Mouse (Mus musculus): Measurements from ENCODE around the gene Ltv1.

The Ltv1 gene

DNA sequence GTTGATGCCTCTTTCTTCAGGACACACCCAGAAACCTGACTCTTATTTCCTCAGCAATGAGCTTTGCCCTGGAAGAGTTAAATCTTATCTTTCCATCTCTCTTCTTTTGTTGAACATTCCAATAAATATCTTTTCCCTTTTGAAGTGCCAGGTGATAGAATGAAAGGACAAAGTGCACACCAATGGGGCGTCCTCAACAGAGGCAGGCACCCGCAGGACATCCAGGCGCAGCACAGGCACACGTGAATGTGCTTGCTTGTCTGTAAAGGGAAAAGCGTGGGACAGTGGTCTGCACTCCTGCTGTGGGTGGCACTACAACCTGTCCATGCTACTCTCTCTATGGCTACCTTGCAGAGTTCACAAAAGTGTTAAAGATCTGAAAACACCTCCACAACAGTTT lies 3.1 kb downstream of the Ltv1 start:
- no peak for DNase-seq

DNA sequence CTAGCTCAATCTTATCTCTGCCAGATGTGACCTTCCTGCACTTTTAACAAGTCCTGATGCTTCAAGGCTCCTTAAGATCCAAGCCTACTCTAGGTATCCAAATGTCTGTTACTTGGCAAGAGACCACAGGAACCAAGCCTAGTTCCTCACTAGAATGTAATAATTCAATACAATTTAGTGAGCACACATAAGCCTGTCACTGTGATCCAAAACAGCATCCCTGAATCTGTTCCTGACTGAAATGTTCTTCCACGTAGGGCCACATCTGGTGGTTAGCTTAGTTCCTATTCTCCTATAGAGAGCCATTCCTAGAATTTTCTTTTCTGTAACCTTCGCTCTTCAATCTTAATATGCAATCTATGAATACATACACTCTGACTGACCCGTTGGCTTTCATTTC lies 6.2 kb downstream of the Ltv1 start:
- no peak for DNase-seq

DNA sequence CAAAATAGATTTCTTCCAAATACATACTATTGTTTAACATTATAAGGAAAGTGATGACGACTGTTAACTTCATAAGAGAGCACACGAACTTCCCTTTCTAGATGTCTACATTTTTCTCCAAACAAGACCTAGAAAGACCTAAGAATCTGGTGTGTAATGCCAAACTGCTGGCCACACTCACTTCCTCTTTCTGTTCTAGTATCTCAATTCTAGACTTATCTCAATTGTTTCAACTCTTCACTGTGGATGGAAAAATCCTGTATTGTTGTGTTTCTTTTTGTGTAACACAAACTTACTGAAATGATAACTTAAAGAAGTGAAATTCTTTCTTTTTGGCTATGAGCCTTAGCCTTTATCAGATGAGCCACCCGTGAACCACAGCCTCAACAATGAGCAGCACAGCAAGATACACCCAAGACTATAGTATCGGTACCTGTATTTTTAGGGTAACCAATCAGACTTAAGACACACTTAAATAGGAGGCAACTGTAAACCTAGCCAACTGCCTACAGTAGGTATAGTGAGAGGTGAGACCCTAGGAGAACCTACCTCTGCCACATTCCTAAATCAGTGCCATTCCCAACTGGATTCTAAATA lies 8.7 kb downstream of the Ltv1 start:
- no peak for DNase-seq

DNA sequence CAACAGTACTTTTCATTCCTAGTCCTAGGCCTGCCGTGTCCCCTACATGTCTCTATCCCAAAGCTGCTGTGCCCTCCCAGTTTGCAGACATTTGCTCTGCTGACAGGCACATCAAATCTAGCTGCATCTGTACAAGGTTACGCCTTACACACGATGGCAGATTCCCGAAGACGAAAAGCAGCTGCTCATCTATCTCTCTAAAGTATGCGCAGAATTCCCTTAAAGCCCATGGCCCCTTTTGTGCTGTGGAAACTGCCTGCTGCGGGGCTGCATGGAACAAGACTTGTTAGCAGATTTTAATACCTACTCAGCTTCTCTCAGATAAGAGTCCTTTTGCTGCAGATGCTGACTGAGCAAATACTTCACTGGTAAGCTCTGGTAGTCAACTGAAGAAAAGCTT lies 12.8 kb downstream of the Ltv1 start:
- no peak for DNase-seq

DNA sequence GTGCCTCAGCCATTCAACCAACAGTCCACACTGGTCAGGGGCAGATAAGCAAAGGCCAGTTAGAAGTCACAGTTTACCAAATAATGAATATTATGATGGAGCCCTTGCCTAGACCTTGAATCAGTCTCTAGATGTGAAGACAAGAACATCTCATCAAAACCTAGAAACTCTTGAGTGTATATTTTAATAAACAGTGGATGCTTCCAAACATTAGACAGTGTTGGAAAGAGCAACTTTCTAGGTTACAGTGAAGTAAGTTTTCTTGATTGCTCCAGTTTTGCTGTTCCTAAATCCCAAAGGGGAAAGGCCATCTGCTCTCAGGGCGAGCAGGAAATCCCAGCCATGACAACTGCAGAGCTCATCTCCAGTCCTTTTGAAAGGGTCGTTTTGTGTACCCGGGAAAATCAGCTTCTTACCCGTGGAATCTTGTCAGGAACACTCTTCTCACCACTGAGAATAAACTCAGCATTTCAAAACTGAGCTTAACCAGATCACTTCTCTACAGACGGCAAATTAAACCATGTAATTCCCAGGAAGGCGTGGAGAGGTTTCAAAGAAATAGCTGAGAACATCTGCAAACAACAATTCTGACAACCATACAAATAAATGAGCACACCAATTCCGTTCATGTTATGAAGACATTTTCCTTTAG lies 14.9 kb downstream of the Ltv1 start, which contains the start of gene Zc2hc1b:
Gene Zc2hc1b (minus strand): TSS at position 51 of the 652 bp plus-strand sequence.
- no peak for DNase-seq

DNA sequence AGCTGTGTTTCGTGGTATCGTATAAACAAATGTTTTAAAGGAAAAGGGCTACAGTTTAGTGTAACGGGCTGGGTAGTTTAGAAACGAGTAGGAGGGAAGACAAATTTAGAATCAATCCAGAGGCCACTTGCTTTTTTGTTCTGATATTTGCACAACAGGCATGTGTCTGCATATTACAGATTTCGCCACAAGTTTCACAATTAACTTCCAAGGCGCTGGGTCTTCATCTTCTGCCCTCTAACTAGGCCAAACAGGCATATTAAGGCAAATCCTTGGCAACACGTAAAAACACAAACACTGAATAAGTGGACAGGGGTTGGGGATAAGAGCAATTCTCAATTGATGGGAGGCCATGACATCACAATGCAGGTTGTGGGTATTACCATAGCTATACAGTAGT lies 17.1 kb downstream of the Ltv1 start:
- no peak for DNase-seq

DNA sequence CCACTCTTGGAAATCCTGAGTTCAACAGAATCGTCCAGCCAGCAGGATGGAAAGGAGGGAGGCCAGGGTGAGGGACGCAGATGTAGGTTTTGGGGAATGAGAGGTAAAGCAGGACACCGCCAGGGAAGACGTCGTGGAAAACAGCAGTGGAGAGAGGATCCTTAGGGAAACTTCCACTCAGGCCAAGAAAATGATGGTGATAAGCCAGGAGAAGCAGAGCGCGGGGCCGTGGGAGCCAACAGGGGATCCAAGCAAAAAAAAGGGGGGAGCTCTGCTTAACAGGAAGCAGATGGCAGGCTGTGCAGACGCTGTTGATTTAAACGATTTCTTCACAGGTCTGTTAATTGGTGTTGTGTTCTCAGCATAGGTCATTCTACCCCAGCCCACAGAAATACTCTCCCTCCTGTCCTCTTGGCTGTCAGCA lies 20.2 kb downstream of the Ltv1 start:
- DNase-seq, result no peak

DNA sequence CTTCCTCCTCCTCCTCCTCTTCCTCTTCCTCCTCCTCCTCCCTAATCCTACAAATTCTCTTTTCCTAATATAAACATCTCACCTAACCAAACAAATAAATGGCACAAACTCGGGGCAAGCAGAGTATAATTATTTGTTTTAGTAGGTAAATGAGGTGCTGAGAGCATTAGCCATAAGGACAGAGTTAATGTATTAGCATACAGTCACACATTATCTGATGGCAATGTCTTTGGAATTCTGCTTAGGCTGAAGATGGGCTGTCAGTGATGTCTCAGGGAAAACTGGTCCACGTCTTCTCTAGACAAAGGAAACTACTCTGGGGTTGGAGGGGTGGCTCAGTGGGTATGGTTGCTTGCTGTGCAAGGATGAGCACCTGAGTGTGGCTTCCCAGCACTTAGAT lies 21.5 kb downstream of the Ltv1 start:
- DNase-seq, result no peak

DNA sequence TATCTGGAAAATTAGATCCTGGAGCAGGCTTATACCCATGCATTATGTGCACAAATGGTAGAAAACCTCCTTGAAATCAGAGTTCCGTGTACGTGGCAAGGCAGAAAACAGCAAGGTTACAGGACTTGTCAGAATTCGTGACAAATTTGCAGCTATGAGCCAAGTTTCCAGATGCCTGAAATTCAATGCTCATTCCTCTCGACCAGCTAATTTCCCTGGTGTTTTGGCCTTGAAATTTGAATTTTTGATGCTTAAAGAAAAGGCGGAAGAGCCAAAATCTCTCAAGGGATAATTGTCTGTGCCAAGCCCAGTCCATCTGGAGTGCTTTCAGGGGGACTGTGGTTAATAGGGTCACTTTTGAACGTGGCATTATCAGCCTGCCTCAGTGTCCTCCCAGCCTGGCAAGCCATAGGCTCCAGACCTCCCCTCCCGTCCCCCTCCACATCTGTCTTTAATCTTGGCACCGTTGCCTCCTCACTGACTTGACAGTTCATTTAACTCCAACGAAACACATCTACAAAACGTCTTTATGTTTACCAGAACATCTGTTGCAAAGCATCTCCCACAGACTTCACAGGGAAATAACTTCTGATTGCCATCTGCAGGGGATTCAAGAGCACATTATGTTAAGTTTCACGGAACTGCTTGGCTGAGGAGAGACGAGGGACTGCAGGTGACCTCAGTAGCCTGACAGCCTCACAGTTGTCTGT lies 22.1 kb downstream of the Ltv1 start:
- DNase-seq, result no peak

DNA sequence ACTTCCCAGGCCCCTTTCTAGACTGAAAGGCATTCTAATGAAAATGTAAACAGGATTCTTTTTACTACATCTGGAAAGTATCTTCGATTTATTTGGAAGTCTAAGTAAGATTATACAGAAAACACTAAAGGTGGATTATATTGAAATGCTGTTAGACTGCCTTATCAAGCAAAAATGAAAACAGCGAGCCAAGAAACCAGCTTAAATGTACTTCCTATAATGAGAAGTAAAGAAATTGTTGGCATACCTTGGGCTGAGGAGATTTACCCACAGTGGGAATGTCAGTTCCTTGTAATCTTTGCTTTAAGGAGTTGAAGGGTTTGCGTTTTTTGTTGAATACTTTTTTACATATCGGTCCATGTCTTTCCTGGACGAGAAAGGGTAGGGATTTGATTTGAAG lies 24.5 kb downstream of the Ltv1 start:
- DNase-seq, result no peak

DNA sequence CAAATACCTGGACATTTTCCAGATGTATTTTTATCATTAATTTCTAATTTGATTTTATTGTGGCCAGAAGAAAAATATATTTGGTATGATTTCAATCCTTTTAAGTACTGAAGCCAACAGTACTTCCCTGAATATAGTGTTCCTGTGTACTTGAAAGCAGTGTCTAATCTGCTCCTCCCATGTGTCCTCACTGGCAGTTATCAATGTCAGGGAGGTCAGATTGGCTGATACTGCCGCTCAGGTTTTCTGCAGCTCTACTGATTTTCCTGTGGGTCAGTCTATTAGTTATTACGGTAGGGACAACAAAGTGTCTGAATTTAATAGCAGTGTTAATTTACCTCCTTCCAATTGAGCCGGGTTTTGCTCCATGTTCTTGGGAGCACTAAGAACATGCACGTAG lies 30.9 kb downstream of the Ltv1 start:
- no peak for DNase-seq

DNA sequence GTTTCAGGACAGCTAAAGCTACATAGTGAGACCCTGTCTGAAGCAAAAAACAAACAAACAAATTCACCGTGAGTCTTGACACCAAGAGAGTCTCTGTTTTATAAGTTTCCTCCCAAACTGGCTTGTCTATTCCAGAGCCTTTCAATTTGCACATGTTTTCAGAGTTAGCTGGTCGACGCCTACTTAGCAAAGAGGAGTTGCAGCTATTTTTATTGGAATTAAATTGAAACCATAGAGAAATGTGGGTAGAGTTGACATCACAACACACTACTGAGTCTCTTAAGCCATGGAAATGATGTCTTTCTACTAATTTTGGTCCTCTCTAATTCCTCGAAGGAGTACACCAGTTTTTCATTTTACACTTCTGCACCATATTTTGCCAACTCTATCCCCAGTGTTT lies 32.1 kb downstream of the Ltv1 start:
- no peak for DNase-seq

DNA sequence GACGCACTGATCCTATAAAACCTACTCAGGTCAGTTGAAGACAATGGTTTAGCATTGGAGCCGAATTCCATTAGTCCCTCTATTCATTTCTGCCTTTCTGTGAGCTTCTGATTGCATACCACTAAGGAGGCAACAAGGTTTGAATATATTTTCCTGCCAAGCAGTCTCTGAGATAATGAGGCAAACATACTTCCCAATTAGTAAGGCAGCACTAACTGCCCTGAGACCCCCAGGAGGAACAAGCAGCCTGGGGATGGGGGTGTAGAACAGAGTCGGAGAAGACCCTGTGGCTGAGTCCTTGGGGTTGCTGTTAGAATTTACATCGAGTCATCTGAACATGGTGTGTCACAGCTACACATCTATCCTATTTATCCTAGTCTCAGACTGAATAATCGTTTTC lies 37.6 kb downstream of the Ltv1 start:
- no peak for DNase-seq

DNA sequence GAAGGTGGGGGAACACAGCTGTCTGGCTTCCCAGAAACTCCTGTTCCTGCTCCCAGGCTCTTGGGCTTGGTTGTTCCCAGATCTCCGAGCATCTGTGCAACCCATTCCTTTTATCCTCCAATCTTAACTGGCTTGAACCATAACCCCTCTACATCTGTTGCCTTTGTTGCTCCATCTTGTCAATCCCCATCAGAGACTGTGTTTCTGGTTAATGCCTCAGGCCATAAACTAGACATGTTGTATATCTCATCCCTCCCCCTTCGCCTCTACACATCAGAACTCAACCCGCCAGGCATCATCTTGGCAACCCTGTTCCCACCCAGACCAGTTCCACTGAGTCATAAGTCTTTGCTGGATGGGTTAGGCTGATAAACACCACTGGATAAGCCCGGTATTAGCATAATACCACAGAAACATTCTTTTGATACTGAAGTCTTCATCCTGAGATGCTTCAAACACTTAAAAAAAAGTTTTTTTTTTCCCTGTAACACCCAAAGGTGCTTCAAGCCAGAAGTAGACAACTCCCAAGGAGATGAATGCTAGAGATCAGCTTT lies 40.1 kb downstream of the Ltv1 start:
- no peak for DNase-seq

DNA sequence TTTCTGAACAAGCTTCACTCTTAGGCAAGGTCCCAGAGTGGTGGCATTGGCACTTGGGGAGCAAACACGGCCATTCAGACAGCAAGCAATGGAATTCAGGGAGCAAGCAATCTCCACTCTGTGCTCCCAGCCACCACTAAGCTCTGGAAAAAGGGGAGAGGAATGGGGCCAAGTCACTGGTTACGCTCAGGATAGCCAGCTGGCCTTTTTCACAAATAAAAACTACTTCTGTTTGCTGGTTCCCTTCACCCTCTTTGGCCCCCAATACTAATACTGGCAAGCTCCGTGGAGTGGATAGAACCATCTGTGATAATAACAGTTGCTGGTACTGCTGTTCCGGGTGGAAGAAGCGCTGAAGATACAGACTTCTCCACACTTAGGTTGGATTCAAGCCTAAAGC lies 41.6 kb downstream of the Ltv1 start:
- DNase-seq, result peak in 1 of 2 experiments; percentile 5

DNA sequence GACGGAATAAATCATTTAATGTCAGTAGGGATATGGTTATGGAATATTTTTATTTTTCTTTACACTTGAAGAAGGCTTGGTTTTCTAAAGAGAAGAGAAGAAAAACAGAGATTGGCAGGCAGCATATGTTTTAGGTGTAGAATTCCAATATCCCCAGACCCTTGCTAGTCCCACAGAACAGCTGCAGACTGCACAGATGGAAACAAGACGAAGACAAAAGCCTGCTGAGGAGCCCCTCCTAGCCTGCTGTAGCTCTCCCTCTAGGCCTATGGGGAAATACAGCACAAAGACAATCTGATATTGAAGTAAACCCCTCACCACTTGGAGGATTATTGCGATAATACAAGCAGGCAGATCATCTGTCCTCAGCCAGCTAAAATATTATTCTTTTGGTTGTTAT lies 42.5 kb downstream of the Ltv1 start:
- no peak for DNase-seq

DNA sequence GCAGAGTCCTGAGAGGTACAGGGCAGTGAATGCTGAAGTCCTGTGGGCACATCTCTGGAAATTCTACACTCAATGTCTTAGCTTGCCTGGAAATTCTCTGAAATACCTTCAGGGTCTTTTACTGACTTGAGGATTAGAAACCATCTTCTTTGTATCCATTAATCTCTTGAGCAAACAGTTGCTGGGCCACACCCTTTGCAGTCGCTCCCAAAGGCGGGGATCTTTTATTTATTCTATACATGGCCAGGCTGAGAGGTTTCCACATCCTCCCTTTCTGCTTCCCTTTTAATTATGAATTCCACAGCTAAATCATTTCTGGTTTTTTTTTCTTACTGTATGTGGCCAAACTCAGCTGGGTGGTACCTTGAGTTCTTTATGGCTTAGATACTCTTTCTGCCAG lies 52.5 kb downstream of the Ltv1 start:
- no peak for DNase-seq

DNA sequence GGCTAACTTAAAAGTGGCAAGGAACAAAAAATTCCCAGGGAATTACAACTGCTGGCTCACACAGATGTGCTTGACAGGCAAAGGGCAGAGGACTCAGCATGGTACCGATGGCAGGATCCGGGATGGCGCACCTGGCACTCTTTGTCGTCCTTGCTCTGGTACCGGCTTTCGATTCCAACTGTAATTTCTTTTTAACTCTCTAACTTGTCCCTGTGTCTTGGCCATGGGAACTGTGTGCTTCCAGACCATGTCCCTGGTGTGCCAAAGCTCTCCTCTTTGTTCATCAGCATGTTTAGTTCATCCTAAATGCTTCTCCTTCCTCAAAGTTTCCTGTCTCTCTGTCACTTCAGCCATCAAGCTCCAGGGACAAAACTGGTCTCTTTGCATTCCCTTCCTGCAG lies 55.1 kb downstream of the Ltv1 start:
- DNase-seq, result no peak

DNA sequence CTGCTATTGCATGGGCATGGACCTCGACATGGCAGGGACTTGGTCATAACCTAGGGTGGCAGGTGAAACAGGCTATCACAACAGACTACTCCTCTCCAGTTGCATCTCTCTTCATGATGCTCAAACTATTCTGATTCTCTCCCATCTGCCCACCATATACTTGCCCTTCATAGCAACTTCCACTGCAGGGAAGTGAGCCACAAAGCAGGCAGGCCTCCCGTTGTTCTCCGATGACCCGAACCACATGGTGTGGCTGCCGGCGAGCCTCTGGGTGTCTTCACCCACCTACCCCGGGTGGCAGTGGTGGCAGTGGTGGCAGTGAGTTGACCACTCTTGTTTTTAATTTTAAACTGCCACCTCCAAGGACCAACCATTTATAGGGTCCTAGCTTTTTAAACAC lies 57.2 kb downstream of the Ltv1 start:
- DNase-seq, result no peak

DNA sequence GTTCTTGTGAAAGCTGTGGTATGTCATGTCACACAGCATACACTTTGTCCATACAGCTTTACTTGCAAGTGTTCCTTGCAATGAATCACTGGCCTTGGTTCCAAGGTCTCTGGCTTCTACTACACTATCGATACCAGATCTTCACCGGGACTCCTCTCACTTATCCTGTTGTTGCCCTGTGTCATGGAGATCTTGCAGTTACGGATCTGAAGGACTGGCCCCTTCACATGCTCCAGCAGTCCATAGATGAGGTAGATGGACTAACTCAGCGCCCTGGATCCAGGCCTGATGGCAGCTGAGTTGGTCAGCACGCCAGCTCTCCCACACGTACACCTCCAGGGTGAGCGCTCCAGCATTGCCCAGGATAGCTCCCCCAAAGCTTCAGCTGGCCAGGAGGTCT lies 57.7 kb downstream of the Ltv1 start:
- no peak for DNase-seq

DNA sequence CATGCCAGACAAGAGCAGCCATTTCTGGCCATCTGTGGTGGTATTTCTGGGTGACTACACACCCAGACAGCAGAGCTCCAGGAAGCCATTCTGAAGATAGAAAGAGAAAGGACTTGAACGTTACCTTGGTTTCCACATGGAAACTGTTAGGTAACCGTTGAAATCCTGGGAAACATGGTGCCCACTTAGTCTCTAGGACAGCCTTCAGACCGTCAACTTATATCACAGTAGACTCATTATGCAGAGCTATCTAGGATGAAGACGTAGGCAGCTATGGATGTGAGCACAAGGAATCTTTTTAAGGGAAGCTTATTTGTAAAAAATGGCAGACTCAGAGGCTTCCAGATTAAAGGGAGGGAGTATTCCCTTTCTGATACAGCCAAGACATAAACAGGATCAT lies 59.1 kb downstream of the Ltv1 start:
- DNase-seq, result no peak
